Comparison of ENCODE assay signal across 15 mouse cellular contexts in genomic region chr13:40899349-40899993, GRCm38 (mm10). TPM values are rescaled to one million over a fixed set of nuclear protein-coding genes. Genes with fewer than 3 reads are reported as not detected.
DNase-seq lines count a peak whose midpoint lies in the region; ATAC-seq lines count a peak whose summit lies in the region.
"Had no signal": no experiment of that assay in that cellular context is flagged by ENCODE, and none has a peak within 500 bp of the region (broad histone marks: within the 10 kb centered on the region; RNA-seq: fewer than 3 reads in every experiment).

No protein-coding gene starts in this region.

- intact Hi-C loops in left cerebral cortex, postnatal 10 days (cut with DNase I), result no loop called here

- peak; percentile 85 for ATAC-seq in frontal cortex, adult (ENCODE audit: low TSS enrichment)
- ATAC-seq: CD4-positive, CD25-positive, alpha-beta regulatory T cell, adult 4 months; forebrain, embryonic 14.5 days had no signal

- no peak for DNase-seq in frontal cortex, postnatal 25 days (ENCODE audit: low spot score in 2 of 2)
- peak; percentile 33 to 72 for DNase-seq in left cerebral cortex, adult 18-20 months (ENCODE audit: low spot score in 2 of 2)
- DNase-seq in left cerebral cortex, postnatal 10 days (ENCODE audit: extremely low spot score in 1 of 2, low spot score in 2 of 2), result no peak
- peak; percentile 49 to 73 for DNase-seq in frontal cortex, postnatal 36 days (ENCODE audit: low spot score in 2 of 2)
- DNase-seq in right cerebral cortex, postnatal 36 days (ENCODE audit: low spot score in 2 of 2), result peak; percentile 54 to 66
- DNase-seq in kidney, postnatal 4 days, result no peak
- DNase-seq in retina, postnatal 1 day, result no peak
- DNase-seq: cerebellum, adult 11-12 months; cerebellum, postnatal 25 days; gastrocnemius, postnatal 10 days; heart, adult 18-20 months; lung, postnatal 10 days had no signal

RNA-seq across cellular contexts. Expression of gene Gcnt2, which starts 39.9 kb away (rescaled TPM):
- 10 to 100 TPM; 21.5 to 26.9 TPM for total RNA-seq in left cerebral cortex, adult 18-20 months (2021)
- total RNA-seq in left cerebral cortex, postnatal 10 days (2021), result 10 to 100 TPM in 1 of 2 experiments, 1 to 10 TPM in 1; 8.9 to 11.8 TPM

Comparison
In these comparisons a context has a peak if more than half of its experiments do, and no peak if none do; other contexts are left out.
1. DNase-seq: peak in left cerebral cortex, adult 18-20 months (2 of 2), frontal cortex, postnatal 36 days (2 of 2) and right cerebral cortex, postnatal 36 days (2 of 2); none in frontal cortex, postnatal 25 days (0 of 2), left cerebral cortex, postnatal 10 days (0 of 2), kidney, postnatal 4 days (0 of 2) and retina, postnatal 1 day (single experiment).